Mouse (Mus musculus): ENCODE measurements at regions not wholly inside any gene's neighbourhood (a gene's known extent, or its start where the extent isn't known, plus 50 kb on each side); places are given as distances from the start of the nearest gene placed in this dataset.
A peak's percentile ranks its signal among the peaks of the same experiment; 100 is the strongest.
"Not testable (repeated sequence)": the region's sequence is repeated elsewhere in the genome, so short reads cannot be mapped to it uniquely, and the experiment has no call there.

GRCm38 (mm10) chr16:23838696-23839095 lies 52.1 kb downstream of the Sst start:
- peak; percentile 9 to 32 for DNase-seq

GRCm38 (mm10) chr16:23838114-23838513 lies 52.6 kb downstream of the Sst start:
- no peak for DNase-seq

DNA sequence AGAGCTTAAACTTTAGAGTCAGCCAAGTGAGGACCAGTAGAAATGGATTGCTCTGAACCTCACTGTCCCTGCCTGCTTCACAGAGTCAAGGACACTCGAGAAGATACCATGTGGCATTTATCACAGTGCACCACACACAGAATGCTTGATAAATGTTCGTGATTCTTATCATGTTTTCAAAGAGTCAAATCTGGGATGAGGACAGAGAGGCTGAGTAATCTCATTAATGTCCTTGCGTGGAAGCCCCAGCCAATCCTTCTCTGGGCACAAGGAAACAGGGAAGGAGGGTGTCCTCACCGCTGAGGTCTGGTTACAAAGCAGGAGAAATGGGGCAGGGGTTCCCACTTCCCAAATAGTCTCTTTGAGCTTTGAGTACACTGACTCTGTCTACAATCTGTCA lies 55.8 kb downstream of the Sst start:
- no peak for DNase-seq

- DNase-seq: peak; percentile 40 to 55
Measured at GRCm38 (mm10) chr16:23833603-23834002, 57.2 kb downstream of the Sst start.

DNA sequence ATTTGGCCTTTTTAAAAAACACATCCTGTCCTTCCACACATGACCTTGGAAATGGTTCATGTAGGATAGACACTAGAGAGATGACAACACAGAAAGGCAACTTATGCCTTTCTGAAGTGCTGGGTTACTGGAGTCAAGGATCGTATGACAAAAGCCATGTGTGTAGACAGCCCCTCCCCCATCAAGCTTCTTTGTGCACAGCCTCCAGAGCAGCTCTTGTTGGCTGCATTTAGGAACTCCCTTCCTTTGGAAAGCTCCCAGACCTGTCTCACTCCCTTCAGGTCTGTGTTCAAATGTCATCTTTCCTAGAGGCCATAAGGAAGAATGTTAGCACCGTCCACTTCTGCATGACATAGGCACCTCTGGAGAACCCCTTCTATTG lies 57.7 kb downstream of the Sst start:
- DNase-seq: peak; percentile 19 to 23

- DNase-seq: no peak
Measured at GRCm38 (mm10) chr16:23832393-23833041, 58.2 kb downstream of the Sst start.

GRCm38 (mm10) chr16:23825662-23826061 lies 65.1 kb downstream of the Sst start:
- DNase-seq: no peak

DNA sequence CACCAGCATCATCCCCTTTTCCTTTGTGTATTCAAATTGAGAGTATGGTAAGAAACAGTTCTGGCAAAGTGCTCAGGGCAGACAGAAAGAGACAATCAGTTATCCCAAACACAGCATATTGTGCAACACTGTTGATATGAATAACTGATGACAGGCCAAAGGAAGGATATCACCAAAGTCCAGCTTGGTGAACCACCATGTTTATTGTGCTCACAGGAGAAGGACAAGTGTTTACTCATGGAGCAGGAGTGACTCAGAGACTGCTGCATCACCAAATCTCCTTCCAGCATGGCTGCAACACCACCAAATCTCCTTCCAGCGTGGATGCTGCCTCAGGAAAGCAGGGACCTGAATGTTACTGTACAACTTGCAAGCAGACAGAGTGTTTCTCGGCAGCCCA lies 105.5 kb downstream of the Sst start:
- DNase-seq: no peak

- peak; percentile 8 to 10 for DNase-seq
Measured at GRCm38 (mm10) chr16:23784021-23784897, 106.5 kb downstream of the Sst start.

- DNase-seq: peak; percentile 16 to 25
Measured at GRCm38 (mm10) chr16:23780440-23781231, 110.1 kb downstream of the Sst start.

DNA sequence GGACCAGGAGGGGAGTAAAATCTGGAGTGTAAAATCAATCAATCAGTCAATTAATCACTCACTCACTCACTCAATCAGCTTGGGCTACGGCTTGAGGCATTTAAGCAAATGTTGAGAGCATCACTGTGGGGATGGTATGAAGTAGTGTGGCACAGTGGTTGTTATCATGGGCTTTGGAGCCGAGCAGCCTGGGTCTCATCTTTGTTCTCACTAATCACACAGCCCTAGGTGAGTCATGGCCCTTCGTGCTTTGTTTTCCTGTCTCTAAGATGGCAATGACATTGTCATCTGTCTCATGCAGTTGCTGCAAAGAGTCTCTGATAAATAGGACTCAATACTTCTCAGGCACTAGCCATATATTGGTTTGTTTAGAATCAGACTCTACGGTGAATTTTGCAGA lies 112.9 kb downstream of the Sst start:
- DNase-seq: no peak

DNA sequence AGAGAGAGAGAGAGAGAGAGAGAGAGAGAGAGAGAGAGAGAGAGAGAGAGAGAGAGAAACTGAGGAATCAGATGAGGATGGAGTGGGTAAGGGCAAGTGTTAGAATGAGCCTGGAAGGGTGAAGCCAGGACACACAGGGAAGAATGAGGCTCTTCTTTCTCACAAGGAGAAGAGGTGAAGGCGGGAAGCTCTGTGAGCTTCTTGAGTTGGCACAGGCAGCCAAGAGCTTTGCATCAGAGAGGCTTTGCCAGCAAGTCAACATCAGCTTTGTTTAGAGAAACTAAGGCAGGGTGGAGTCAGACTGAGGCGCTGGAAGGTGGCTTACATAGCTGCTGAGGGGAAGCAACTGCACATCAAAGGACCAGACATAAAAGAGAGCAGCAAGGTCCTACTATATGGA lies 113.7 kb downstream of the Sst start:
- DNase-seq: no peak

DNA sequence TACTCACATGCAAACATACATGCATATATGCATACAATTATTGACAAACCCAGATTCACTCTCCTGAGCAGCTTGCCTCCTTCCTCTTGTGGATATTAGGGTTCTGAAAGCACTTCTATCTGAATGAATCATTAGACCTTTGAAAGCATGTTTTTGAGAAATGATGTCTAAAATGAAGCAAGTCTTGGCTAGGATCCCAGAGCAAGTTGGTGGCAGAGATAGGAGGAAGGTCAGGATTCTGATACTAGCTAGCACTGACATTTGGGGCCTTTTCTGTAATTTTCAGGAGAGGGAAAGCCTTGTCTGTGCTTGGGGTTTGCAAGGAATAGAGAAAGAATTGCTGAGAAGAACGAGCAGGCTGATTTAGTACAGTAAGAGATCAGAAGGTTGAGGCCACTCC lies 114.3 kb downstream of the Sst start:
- no peak for DNase-seq

- peak; percentile 11 to 21 for DNase-seq
Measured at GRCm38 (mm10) chr16:23758136-23758812, 132.5 kb downstream of the Sst start.

DNA sequence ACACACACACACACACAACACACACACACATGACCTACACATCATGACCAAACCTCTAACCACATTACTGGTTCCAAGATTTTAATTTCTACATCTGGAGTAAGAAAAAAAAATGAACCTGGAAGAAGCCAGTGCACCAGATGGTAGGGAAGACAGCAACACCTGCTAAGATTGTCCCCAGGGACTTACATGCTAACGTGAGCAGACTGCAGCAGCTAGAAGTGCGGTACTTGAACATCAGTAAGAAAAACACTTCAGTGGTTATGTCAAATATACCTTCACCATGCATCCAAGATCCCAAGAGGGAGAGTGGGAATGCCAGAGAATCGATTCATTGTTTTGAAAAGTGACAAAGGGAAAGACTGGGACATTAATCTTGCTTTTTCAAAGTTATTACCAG lies 153.7 kb downstream of the Sst start:
- peak; percentile 10 to 11 for DNase-seq

DNA sequence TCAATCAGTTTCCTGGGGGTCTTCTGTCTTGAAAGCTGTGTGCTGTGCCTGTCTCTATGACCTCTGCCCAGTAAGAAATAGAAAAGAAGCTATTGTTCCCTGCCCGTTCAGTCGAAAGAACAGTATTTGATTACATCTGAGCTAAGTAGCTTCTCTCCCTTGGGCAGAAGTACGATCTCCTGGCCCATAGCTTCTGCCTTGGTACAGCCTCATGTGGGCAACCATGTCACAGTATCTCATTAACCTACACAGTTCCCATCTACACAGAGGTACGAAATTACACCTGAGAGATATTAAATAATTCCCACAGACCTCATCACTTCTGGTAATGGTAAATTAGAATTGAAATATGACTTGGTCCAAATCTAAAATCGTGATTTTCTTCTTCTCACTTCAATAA lies 155.0 kb downstream of the Sst start:
- no peak for DNase-seq

DNA sequence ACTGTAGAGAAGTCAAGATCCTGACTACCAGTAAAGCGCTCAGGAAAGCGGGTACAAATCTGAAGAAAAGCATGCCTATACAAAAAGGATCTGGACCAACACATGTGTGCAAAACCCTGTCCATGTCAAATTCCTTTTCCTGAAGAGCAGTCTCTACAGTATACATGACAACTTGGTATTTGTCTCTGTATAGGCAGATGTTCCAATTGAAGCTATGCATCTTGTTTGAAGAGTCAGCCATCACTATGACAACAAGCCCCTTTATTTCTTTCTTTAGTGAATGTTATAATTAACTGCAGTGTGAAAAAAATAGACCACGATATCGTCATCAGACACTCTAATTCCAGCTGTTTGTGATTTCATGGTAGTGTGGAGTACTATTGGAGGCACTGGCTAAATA lies 164.2 kb downstream of the Sst start:
- DNase-seq: no peak

DNA sequence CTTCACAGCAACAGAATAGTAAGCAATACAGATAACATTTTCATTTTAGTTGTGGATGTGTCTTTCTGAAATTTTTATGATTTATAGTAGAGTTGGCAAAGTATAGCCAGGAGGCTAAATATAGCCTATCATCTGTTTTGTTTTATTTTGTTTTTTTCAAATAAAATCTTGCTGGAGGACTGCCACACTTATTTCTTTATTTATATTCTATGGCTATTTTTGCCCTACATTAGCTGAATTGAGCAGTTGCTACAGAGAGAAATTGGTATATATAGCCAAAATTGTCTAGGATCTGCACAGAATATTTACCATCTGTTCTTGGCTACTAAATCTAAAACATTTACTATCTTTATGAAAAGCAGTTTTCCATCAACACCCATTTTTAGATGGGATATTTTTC lies 169.0 kb downstream of the Sst start:
- DNase-seq: no peak

- peak; percentile 37 to 39 for DNase-seq
Measured at GRCm38 (mm10) chr16:23701156-23701555, 180.5 kb upstream of the Masp1 start.

DNA sequence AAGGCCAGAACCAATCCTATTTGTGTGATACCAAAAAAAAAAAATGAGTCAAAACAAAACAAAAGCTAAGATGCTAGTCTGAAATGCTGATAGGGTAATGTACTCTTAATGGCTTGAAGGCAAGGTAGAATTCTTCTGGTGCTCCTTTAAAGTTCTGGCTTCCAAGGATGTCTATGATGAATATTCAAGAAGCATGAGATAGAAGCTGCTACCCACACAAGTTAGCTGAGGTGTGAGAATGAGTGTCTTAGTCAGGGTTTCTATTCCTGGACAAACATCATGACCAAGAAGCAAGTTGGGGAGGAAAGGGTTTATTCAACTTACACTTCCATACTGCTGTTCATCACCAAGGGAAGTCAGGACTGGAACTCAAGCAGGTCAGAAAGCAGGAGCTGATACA lies 173.6 kb upstream of the Masp1 start:
- DNase-seq: not testable (repeated sequence)

DNA sequence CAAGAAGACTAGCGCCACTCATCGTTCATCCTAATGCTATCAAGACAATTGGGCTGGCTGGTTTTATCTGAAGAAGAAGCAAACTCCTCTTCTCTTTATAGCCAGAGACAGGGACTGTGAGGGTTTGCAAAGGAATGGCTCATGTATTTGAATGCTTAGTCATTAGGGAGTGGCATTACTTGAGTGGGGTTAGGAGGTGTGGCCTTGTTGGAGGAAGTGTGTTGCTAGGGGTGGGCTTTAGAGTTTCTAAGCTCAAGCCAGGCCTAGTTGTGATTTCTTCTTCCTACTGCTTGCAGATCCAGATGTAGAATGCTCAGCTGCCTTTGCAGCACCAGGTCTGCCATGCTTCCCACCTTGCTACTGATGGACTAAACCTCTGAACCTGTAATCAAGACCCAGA lies 169.4 kb upstream of the Masp1 start:
- DNase-seq: no peak

- no peak for DNase-seq
Measured at GRCm38 (mm10) chr16:23686783-23687182, 166.2 kb upstream of the Masp1 start.

DNA sequence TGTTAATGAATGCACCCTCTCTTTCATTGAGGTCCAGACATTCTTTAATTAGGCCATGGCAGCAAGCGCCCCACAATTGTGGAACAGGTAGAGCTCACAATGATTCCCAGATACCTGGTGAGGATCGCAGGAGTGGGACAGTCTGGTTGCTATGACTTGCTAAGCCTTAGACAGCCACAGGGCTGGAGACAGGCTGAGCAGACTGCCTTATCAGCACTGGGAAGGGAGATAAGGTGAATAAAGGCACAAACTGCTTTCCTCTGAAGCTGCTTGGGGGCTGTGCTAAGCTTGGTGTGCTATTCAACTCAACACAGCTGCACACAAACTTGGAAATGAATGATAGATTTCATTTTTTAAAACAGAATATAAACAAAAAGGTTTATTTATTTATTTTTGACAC lies 159.8 kb upstream of the Masp1 start:
- DNase-seq: no peak

Data from cerebellum, postnatal 10 days (tissue).